Mouse (Mus musculus) ES-E14 (cell line): ENCODE measurements around the gene Fam81a.

ENCODE experiments used
- CHD2 ChIP-seq: IDR thresholded peaks from 2 replicates; pipeline ENCODE4 v1.6.1; 2014; ENCODE audit warnings: mild to moderate bottlenecking, low read depth, low read length, inconsistent platforms
- HCFC1 ChIP-seq: IDR thresholded peaks from 2 replicates; pipeline ENCODE4 v1.6.1; 2012; ENCODE audit warnings: low read length, inconsistent platforms, borderline replicate concordance; ENCODE audit not compliant: insufficient read depth
- ZC3H11A ChIP-seq: IDR thresholded peaks from 2 replicates; pipeline ENCODE4 v1.6.1; 2012; ENCODE audit warnings: low read depth, mild to moderate bottlenecking, inconsistent platforms, low read length, borderline replicate concordance

- TF ChIP-seq HCFC1 (no peak), CHD2 (no peak), ZC3H11A (no peak)
Measured at GRCm38 (mm10) chr9:70053411-70053810, 88.9 kb downstream of the Fam81a start.
